Mouse (Mus musculus): ENCODE data around the gene Gng4. TPM values are rescaled to one million over a fixed set of nuclear protein-coding genes. Genes with fewer than 3 reads are reported as not detected.
A peak's percentile ranks its signal among the peaks of the same experiment; 100 is the strongest.
"Not testable (repeated sequence)": the region's sequence is repeated elsewhere in the genome, so short reads cannot be mapped to it uniquely, and the experiment has no call there.

Gene Gng4
- polyA plus RNA-seq, 1 experiment from 2014 or later = 2.6 TPM

DNA sequence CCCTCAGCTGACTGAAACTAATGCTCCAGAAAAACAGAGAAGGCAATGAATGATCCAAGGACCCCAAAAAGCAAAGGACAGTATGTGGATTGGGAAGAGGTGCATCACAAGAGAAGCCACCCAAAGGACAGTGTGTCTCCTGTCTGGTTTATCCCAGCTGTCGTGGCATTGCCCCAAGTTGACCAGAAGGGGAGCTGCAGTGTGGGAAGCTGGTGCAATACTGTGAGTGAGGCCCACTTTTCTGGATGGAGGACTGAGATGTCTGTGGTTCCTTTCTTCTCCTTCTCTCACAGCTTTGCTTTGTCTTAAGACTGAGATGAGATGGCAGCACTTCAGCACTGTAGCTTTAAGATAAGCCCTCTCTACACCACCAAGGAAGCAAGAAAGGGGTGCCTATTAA lies 12.2 kb downstream of the Gng4 start:
- Histone ChIP-seq H3K4me2 (replicated peaks; ENCODE audit: low read depth, low read length) (no peak overlapping the region), H3K4me3 (ENCODE audit: low read depth, low read length) (no peak overlapping the region), H3K4me1 (replicated peaks; ENCODE audit: control insufficient read depth, insufficient read depth, low read length) (no peaks in the 10 kb centered on the region), H3K27ac (ENCODE audit: low read depth, low read length) (no peak overlapping the region), H3K9ac (ENCODE audit: low read depth, low read length) (no peak overlapping the region), H3K9me3 (ENCODE audit: control insufficient read depth, low read length) (no peaks in the 10 kb centered on the region), H3K36me3 (ENCODE audit: control insufficient read depth, insufficient read depth, low read length) (no peaks in the 10 kb centered on the region), H3K27me3 (ENCODE audit: control insufficient read depth, insufficient read depth, low read length) (no peaks in the 10 kb centered on the region)
- ATAC-seq (ENCODE audit: low FRiP score) = no peak
- 100% methylated on average over 1 of the region's 1 CpGs for WGBS
- DNase-seq (ENCODE audit: low spot score) = no peak

DNA sequence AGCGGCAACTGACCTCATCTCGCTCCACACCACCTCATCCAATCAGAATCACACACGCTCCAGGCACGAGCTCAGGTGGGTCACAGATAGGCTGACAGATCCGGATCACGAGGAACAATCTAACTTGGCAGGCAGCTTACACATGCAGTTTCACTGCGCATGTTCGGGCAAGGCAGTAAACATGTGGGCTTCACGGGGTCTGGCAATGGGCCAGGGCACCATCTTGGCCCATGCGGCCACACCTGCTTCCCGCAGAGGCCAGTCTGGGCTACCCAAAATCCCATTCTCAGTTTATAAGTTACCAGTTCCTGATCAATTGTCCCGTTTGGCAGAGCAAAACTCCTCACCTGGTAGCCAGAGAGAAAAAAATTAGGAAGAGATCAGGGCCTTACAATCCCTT lies 14.0 kb downstream of the Gng4 start:
- 93% methylated on average over 12 of the region's 12 CpGs for WGBS
- ATAC-seq (ENCODE audit: low FRiP score); H3K9me3 ChIP-seq (ENCODE audit: control insufficient read depth, low read length): not testable (repeated sequence)

DNA sequence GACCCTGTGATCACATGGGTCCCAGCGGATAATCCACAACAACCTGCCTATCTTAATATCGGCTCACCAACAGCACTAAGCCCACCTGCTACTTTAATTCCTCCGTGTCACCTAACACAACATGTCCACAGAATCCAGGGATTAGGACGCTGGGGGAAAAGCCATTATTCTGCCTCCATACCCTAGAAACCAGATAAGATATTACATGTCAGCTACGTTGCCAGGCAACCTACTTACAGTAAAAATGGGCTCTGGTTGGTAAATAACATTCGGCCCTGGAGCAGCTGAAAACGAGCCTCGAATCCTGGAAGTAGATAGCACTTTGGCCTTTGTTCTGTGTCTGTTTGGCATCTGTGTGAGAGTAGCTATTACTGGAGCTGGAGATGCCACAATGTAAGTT lies 14.9 kb downstream of the Gng4 start:
- Histone ChIP-seq H3K9me3 (ENCODE audit: control insufficient read depth, low read length) (no peaks in the 10 kb centered on the region), H3K4me1 (replicated peaks; ENCODE audit: control insufficient read depth, insufficient read depth, low read length) (no peaks in the 10 kb centered on the region), H3K27me3 (ENCODE audit: control insufficient read depth, insufficient read depth, low read length) (no peaks in the 10 kb centered on the region), H3K9ac (ENCODE audit: low read depth, low read length) (no peak overlapping the region), H3K27ac (ENCODE audit: low read depth, low read length) (no peak overlapping the region), H3K4me2 (replicated peaks; ENCODE audit: low read depth, low read length) (no peak overlapping the region), H3K36me3 (ENCODE audit: control insufficient read depth, insufficient read depth, low read length) (no peaks in the 10 kb centered on the region), H3K4me3 (ENCODE audit: low read depth, low read length) (no peak overlapping the region)
- ATAC-seq (ENCODE audit: low FRiP score) (no peak), DNase-seq (ENCODE audit: low spot score) (no peak)
- WGBS = 90% methylated on average over 8 of the region's 8 CpGs

More for the DNA sequence above, 14.0 kb downstream of the Gng4 start:
- H3K27me3 ChIP-seq (ENCODE audit: control insufficient read depth, insufficient read depth, low read length); DNase-seq (ENCODE audit: low spot score); H3K36me3 ChIP-seq (ENCODE audit: control insufficient read depth, insufficient read depth, low read length); H3K27ac ChIP-seq (ENCODE audit: low read depth, low read length); H3K9ac ChIP-seq (ENCODE audit: low read depth, low read length); H3K4me2 ChIP-seq (replicated peaks; ENCODE audit: low read depth, low read length); H3K4me1 ChIP-seq (replicated peaks; ENCODE audit: control insufficient read depth, insufficient read depth, low read length); H3K4me3 ChIP-seq (ENCODE audit: low read depth, low read length): not testable (repeated sequence)

DNA sequence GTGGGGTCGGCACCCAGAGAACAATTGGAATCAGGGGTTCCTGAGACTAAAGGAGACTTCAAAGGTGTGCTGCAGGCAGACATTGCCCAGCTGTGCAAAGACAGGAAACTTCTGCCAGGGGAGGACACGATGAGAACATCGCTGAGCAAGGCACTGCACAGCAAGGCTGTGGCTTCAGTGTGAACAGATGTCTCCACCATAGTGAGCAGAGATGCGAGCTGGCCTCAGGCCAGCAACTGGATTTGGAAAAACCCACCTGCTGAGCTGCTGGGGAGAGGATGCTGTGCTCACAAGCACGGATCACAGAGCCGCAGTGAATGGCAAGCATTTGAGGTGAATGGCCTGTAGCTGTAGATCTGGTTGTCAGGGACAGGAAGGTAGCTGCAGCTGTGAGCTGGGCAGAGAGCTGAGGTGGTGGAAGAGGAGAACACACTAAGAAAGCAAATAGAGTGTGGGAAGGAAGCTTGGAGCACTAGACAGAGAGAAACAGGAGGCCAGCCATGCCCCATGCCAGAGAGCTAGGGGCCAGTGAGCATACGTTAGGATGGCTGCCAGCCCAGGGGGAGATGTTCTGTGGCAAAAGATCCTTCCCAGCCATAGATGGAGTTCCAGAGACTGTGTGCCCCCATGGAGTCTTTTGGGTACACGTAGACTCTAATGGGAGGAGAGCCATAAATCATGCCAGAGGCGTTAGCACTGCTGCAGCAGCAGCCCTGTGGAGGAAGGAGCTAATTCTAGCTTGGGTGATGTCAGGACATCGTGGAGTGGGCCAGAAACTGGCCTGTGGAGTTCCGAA lies 24.7 kb downstream of the Gng4 start:
- DNase-seq (ENCODE audit: low spot score) = no peak
- Histone ChIP-seq H3K4me1 (replicated peaks; ENCODE audit: control insufficient read depth, insufficient read depth, low read length) (no peaks in the 10 kb centered on the region), H3K27me3 (ENCODE audit: control insufficient read depth, insufficient read depth, low read length) (no peaks in the 10 kb centered on the region), H3K4me2 (replicated peaks; ENCODE audit: low read depth, low read length) (no peak overlapping the region), H3K4me3 (ENCODE audit: low read depth, low read length) (no peak overlapping the region), H3K36me3 (ENCODE audit: control insufficient read depth, insufficient read depth, low read length) (no peaks in the 10 kb centered on the region), H3K9me3 (ENCODE audit: control insufficient read depth, low read length) (no peaks in the 10 kb centered on the region), H3K27ac (ENCODE audit: low read depth, low read length) (no peak overlapping the region), H3K9ac (ENCODE audit: low read depth, low read length) (no peak overlapping the region)
- 0 out of 2 replicates have a peak, but pooled peaks have one; percentile 23 for ATAC-seq (ENCODE audit: low FRiP score)
- 40% methylated on average over 11 of the region's 11 CpGs for WGBS

DNA sequence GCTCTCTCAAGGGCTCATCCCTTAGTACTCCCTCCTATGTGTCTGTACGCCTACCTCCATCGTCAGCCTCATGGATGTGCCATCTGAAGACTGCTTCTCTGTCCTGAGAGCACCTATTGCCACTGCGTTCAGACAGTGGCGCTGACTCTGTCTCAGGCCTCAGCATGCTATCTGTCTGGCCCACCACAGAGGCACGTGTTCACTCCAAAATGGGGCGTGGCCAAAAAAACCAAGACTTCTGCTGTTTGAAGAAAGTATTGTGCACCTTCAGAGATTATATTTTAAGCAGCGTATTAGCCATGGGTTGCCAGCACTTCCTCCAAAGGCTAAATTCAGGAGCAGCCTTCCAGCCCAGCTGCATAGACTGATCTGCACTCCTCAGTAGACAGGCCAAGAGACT lies 27.0 kb downstream of the Gng4 start:
- 83% methylated on average over 7 of the region's 7 CpGs for WGBS
- no peak overlapping the region for H3K4me3 ChIP-seq (ENCODE audit: low read depth, low read length)
- DNase-seq (ENCODE audit: low spot score) (no peak), ATAC-seq (ENCODE audit: low FRiP score) (no peak)
- no peaks in the 10 kb centered on the region for H3K27me3 ChIP-seq (ENCODE audit: control insufficient read depth, insufficient read depth, low read length)
- no peak overlapping the region for H3K27ac ChIP-seq (ENCODE audit: low read depth, low read length)
- H3K4me2 ChIP-seq (replicated peaks; ENCODE audit: low read depth, low read length) = no peak overlapping the region
- H3K36me3 ChIP-seq (ENCODE audit: control insufficient read depth, insufficient read depth, low read length) = no peaks in the 10 kb centered on the region
- H3K9me3 ChIP-seq (ENCODE audit: control insufficient read depth, low read length) = no peaks in the 10 kb centered on the region
- H3K4me1 ChIP-seq (replicated peaks; ENCODE audit: control insufficient read depth, insufficient read depth, low read length) = no peaks in the 10 kb centered on the region
- no peak overlapping the region for H3K9ac ChIP-seq (ENCODE audit: low read depth, low read length)

DNA sequence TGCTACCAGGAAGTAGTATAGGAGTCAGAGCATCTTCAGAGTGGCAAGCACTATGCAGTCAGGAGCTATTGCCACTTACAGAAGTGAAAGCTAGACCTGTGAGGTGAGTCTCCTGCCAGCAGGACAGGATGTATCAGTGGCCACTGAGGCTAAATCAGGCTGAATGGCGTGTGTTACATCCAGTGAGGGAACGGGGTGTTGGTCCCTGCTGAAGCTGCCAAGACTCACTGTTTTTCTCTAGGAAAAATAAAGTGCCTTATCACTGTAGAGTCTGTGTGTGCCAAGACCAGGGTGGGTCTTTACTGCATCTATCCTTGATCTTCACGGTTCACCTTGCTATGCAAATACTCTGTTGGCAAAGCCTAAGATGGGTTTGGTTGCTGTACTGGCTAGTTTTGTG lies 34.8 kb downstream of the Gng4 start:
- H3K9ac ChIP-seq (ENCODE audit: low read depth, low read length) = no peak overlapping the region
- no peak for DNase-seq (ENCODE audit: low spot score)
- H3K36me3 ChIP-seq (ENCODE audit: control insufficient read depth, insufficient read depth, low read length) = no peaks in the 10 kb centered on the region
- H3K9me3 ChIP-seq (ENCODE audit: control insufficient read depth, low read length) = no peaks in the 10 kb centered on the region
- no peaks in the 10 kb centered on the region for H3K4me1 ChIP-seq (replicated peaks; ENCODE audit: control insufficient read depth, insufficient read depth, low read length)
- H3K4me2 ChIP-seq (replicated peaks; ENCODE audit: low read depth, low read length) = no peak overlapping the region
- no peak for ATAC-seq (ENCODE audit: low FRiP score)
- H3K27me3 ChIP-seq (ENCODE audit: control insufficient read depth, insufficient read depth, low read length) = no peaks in the 10 kb centered on the region
- no peak overlapping the region for H3K4me3 ChIP-seq (ENCODE audit: low read depth, low read length)
- no peak overlapping the region for H3K27ac ChIP-seq (ENCODE audit: low read depth, low read length)
- 87% methylated on average over 3 of the region's 3 CpGs for WGBS

DNA sequence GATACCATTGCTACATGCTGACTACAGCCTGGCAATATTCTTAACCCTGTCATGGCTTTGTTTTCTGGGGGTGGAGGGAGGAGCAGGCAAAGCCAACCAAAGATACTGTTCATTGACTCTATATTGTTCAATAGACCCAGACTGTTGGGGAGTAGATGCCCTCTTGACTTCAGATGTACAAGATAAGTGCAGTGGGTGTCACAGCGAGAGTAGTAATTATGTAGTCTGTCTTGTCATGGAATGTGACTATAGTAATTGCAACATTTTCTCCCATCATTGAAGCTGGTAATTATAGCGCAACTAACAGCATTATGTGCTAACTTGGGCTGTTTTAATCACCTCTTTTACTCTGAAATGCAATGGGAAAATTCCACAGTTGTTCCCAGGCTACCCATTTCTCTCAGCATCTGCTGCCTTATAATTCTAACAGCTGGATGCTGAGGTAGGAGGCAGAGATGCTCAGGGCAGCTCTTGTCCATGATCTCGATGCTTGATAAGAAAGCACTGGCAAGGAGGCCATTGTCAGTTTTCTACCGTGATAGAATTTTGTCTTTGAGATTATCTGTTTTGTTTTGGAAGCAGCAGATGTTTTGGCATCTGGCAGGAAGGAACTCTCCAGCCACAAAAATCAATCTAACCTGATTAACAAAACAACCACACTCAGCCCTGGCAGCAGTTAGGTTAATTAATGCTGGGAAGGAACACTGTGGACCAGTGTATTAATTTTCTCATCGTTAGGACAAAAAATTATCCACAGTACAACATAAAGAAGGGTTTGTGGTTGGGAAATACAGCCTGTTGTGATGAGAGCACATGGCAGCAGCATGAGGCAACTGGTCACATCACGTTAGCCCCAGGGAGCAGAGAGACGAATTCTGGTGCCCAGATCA lies 36.6 kb downstream of the Gng4 start:
- Histone ChIP-seq H3K4me3 (ENCODE audit: low read depth, low read length) (no peak overlapping the region), H3K4me1 (replicated peaks; ENCODE audit: control insufficient read depth, insufficient read depth, low read length) (no peaks in the 10 kb centered on the region), H3K4me2 (replicated peaks; ENCODE audit: low read depth, low read length) (no peak overlapping the region), H3K27ac (ENCODE audit: low read depth, low read length) (no peak overlapping the region), H3K27me3 (ENCODE audit: control insufficient read depth, insufficient read depth, low read length) (no peaks in the 10 kb centered on the region), H3K9me3 (ENCODE audit: control insufficient read depth, low read length) (no peaks in the 10 kb centered on the region), H3K36me3 (ENCODE audit: control insufficient read depth, insufficient read depth, low read length) (no peaks in the 10 kb centered on the region), H3K9ac (ENCODE audit: low read depth, low read length) (no peak overlapping the region)
- ATAC-seq (ENCODE audit: low FRiP score) = no peak
- DNase-seq (ENCODE audit: low spot score) = no peak
- 86% methylated on average over 7 of the region's 7 CpGs for WGBS

DNA sequence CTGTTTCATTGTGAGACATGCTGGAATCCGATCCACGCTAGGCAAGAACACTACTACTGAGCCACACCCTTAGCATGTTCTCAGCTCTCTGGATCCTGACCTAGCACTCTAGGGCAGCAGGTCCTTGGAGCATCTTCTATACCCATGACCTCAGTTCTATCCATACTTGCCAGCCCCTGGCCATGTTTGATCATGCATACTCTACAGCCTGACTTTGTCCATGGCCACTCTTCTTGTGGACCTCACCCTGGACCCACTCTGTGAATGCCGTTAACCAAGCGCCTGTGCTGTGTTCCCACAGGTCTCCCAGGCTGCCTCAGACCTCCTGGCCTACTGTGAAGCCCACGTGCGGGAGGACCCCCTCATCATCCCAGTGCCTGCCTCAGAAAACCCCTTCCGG lies 41.1 kb downstream of the Gng4 start:
- Histone ChIP-seq H3K36me3 (ENCODE audit: control insufficient read depth, insufficient read depth, low read length) (no peaks in the 10 kb centered on the region), H3K4me3 (ENCODE audit: low read depth, low read length) (no peak overlapping the region), H3K9ac (ENCODE audit: low read depth, low read length) (no peak overlapping the region), H3K4me2 (replicated peaks; ENCODE audit: low read depth, low read length) (no peak overlapping the region), H3K27me3 (ENCODE audit: control insufficient read depth, insufficient read depth, low read length) (no peaks in the 10 kb centered on the region), H3K4me1 (replicated peaks; ENCODE audit: control insufficient read depth, insufficient read depth, low read length) (no peaks in the 10 kb centered on the region), H3K9me3 (ENCODE audit: control insufficient read depth, low read length) (no peaks in the 10 kb centered on the region), H3K27ac (ENCODE audit: low read depth, low read length) (no peak overlapping the region)
- WGBS = 93% methylated on average over 7 of the region's 7 CpGs
- ATAC-seq (ENCODE audit: low FRiP score) (no peak), DNase-seq (ENCODE audit: low spot score) (no peak)

Measured in hindbrain, embryonic 11.5 days (tissue).